Mouse (Mus musculus) heart, embryonic 13.5 days (tissue): Measurements from ENCODE around the gene Cox5a. TPM values are rescaled to one million over a fixed set of nuclear protein-coding genes. Genes with fewer than 3 reads are reported as not detected.

Source experiments
- ATAC-seq: fragments of 200-750 bp; cut with Nextera tagmentation; 2 replicates; pipeline ENCODE4 v1.8.0; 2017; ENCODE audit warnings: moderate TSS enrichment; ENCODE audit not compliant: insufficient number of reproducible peaks, low FRiP score, low TSS enrichment; ENCODE audit errors: extremely low read depth
- H3K27ac ChIP-seq: fragments of 300-500 bp; sonication (generic); replicated peaks from 2 replicates; pipeline ENCODE4 v1.5.1; 2015; ENCODE audit warnings: moderate library complexity, mild to moderate bottlenecking, inconsistent platforms
- H3K27me3 ChIP-seq: fragments of 300-500 bp; sonication (generic); replicated peaks from 2 replicates; pipeline ENCODE4 v1.6.1; 2015; ENCODE audit warnings: mild to moderate bottlenecking, inconsistent platforms
- H3K36me3 ChIP-seq: fragments of 300-500 bp; sonication (generic); 2 replicates; pipeline ENCODE4 v1.6.1; 2015; ENCODE audit warnings: mild to moderate bottlenecking, inconsistent platforms
- H3K4me1 ChIP-seq: fragments of 300-500 bp; sonication (generic); 2 replicates; pipeline ENCODE4 v1.6.1; 2015; ENCODE audit warnings: inconsistent platforms
- H3K4me2 ChIP-seq: fragments of 300-500 bp; sonication (generic); 2 replicates; pipeline ENCODE4 v1.6.1; 2015; ENCODE audit warnings: inconsistent platforms, mild to moderate bottlenecking, moderate library complexity
- H3K4me3 ChIP-seq: fragments of 300-500 bp; sonication (generic); 2 replicates; pipeline ENCODE4 v1.5.1; 2015; ENCODE audit warnings: moderate library complexity, mild to moderate bottlenecking, inconsistent platforms
- H3K9ac ChIP-seq: fragments of 300-500 bp; sonication (generic); 2 replicates; pipeline ENCODE4 v1.6.1; 2015; ENCODE audit warnings: inconsistent platforms, mild to moderate bottlenecking, moderate library complexity
- H3K9me3 ChIP-seq: fragments of 300-500 bp; sonication (generic); 2 replicates; pipeline ENCODE4 v1.6.1; 2016; ENCODE audit warnings: inconsistent platforms
- WGBS: fragments of 180-500 bp; shearing (Covaris S2); methylation state at CpG from one replicate; pipeline ENCODE4 v1.1.7; 2015; ENCODE audit warnings: mixed read lengths; 5-methylcytosine and 5-hydroxymethylcytosine counted together
- polyA plus RNA-seq: library from polyadenylated mRNA; unstranded; fragments of >200 nt; fragmentation: Nextera tagmentation; extraction: Ambion mirVana; gene quantifications from 2 replicates; pipeline ENCODE4 v1.2.1, GENCODE M21; 2015

Gene Cox5a
- polyA plus RNA-seq, 1 experiment from 2014 or later = 1,286 TPM

GRCm38 (mm10) chr9:57550126-57550862 lies 29.2 kb downstream of the Cox5a start:
- WGBS = 55% methylated on average over 11 of the region's 11 CpGs
- no peaks in the 10 kb centered on the region for H3K9me3 ChIP-seq
- H3K9ac ChIP-seq = peak overlapping the region; percentile 67
- peak; percentile 52; the same call in 1 of the 2 replicates for ATAC-seq
- peaks cover 56% of the 10 kb centered on the region for H3K4me1 ChIP-seq
- H3K4me2 ChIP-seq = peak overlapping the region; percentile 48
- H3K36me3 ChIP-seq = peaks cover 53% of the 10 kb centered on the region
- H3K4me3 ChIP-seq = peak overlapping the region; percentile 16; the same call in 1 of the 2 replicates
- H3K27ac ChIP-seq = peak overlapping the region; percentile 90
- no peaks in the 10 kb centered on the region for H3K27me3 ChIP-seq

DNA sequence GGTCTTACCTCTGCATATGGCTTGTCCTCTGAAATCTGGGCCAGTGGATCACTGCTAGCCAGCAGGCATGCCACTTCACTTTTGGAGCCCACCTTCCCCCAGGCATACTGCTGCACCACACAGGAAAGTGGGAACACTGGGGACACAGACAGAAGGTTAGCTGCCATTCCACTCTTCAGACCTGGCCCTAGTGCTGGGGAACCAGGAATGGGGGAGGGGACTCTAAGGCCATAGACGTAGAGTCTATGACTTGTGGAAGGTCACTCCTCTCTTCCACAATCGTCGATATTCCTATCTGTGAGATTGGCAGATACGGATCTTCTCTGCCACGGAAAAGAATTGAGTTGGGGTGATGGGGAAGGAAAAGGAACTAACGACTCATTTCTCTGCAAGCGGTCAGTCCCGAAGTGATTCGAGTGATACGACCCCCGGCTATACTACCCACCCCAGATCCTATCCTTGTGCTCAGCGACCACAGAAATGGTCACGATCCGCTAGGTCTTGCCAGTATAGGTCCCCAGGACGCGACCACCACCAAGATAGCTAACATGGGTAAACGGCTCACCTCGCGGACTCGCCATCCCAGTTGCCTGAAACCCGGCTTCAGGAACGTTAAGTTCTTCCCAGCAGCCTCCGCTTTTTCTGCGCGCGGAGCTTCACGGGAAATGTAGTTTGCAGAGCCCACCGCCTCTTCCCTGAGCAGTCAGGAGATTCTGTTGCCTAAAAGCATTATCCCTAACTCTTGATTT lies 31.2 kb downstream of the Cox5a start, which contains the start of gene Mpi:
Gene Mpi, minus strand, starts transcription at position 625 of the 749 bp plus-strand sequence.
- Histone ChIP-seq H3K4me1 (peaks cover 53% of the 10 kb centered on the region), H3K9me3 (no peaks in the 10 kb centered on the region), H3K4me2 (peak within 1 kb of the TSS; percentile 83), H3K4me3 (peak within 1 kb of the TSS; percentile 75), H3K27ac (peak within 1 kb of the TSS; percentile 21; the same call in 1 of the 2 replicates), H3K36me3 (peaks cover 34% of the 10 kb centered on the region), H3K27me3 (no peaks in the 10 kb centered on the region), H3K9ac (peak within 1 kb of the TSS; percentile 91)
- under 1% methylated on average over 28 of the region's 28 CpGs for WGBS
- no peak for ATAC-seq

GRCm38 (mm10) chr9:57553119-57553518 lies 32.0 kb downstream of the Cox5a start:
- H3K4me1 ChIP-seq = peaks cover 45% of the 10 kb centered on the region
- no peaks in the 10 kb centered on the region for H3K27me3 ChIP-seq
- no peaks in the 10 kb centered on the region for H3K9me3 ChIP-seq
- H3K27ac ChIP-seq = no peak overlapping the region
- H3K4me3 ChIP-seq = no peak overlapping the region
- H3K4me2 ChIP-seq = 0 out of 2 replicates have a peak overlapping the region, but pooled peaks have one; percentile 83
- peaks cover 26% of the 10 kb centered on the region for H3K36me3 ChIP-seq
- 73% methylated on average over 11 of the region's 11 CpGs for WGBS
- ATAC-seq = no peak
- H3K9ac ChIP-seq = no peak overlapping the region

- no peak overlapping the region for H3K4me3 ChIP-seq
- H3K9me3 ChIP-seq = no peaks in the 10 kb centered on the region
- peaks cover 9% of the 10 kb centered on the region for H3K36me3 ChIP-seq
- peaks cover 28% of the 10 kb centered on the region for H3K4me1 ChIP-seq
- no peaks in the 10 kb centered on the region for H3K27me3 ChIP-seq
- 62% methylated on average over 3 of the region's 3 CpGs for WGBS
- no peak overlapping the region for H3K9ac ChIP-seq
- no peak overlapping the region for H3K4me2 ChIP-seq
- ATAC-seq = no peak
- H3K27ac ChIP-seq = no peak overlapping the region
Observed at GRCm38 (mm10) chr9:57554753-57555152, 33.7 kb downstream of the Cox5a start.

DNA sequence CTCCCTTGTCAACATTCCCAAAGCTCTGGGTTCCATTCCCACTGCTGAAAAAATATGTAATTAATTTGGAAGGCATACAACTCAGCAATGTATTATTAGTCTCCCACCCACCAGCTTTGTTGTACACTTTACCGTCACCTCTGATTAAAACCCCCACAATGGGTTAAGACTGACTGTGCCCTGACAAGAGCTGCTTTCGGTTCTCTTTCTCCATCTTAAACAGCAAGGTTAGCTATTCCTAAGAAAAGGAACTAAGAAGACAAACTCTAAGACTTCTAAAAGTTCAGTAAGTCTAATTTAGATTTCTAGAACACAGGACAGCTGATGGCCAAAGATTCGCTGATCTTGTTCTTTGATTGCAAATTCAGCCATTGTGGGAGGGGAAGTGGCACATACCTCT lies 36.1 kb downstream of the Cox5a start:
- 76% methylated on average over 3 of the region's 3 CpGs for WGBS
- H3K9ac ChIP-seq = no peak overlapping the region
- H3K9me3 ChIP-seq = no peaks in the 10 kb centered on the region
- H3K36me3 ChIP-seq = no peaks in the 10 kb centered on the region
- no peak overlapping the region for H3K4me3 ChIP-seq
- H3K4me2 ChIP-seq = no peak overlapping the region
- H3K4me1 ChIP-seq = peaks cover 20% of the 10 kb centered on the region
- no peak for ATAC-seq
- no peaks in the 10 kb centered on the region for H3K27me3 ChIP-seq
- H3K27ac ChIP-seq = no peak overlapping the region

DNA sequence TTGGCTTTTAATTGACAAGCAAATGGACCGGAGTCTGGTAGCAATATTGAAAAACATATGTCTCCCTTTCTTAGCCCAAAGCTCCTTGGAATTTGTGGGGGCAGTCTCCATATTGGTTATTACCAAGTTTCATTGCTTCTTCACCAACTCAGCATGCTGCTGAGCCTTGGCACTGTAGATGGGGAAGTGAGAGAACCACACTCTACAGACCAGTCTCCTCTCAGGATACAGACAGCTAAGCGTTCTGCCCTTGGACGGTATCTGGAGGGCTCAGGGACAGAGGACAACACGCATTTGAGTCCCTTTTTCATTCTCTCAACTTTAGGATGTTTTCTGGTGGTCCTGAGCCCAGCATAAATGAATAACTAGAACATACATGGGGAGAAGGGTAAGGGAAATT lies 37.6 kb downstream of the Cox5a start:
- no peak overlapping the region for H3K4me3 ChIP-seq
- H3K4me1 ChIP-seq = peaks cover 29% of the 10 kb centered on the region
- no peak overlapping the region for H3K27ac ChIP-seq
- ATAC-seq = no peak
- H3K9me3 ChIP-seq = no peaks in the 10 kb centered on the region
- H3K27me3 ChIP-seq = no peaks in the 10 kb centered on the region
- H3K36me3 ChIP-seq = no peaks in the 10 kb centered on the region
- no peak overlapping the region for H3K4me2 ChIP-seq
- WGBS = 78% methylated on average over 4 of the region's 4 CpGs
- H3K9ac ChIP-seq = no peak overlapping the region

GRCm38 (mm10) chr9:57559568-57559967 lies 38.5 kb downstream of the Cox5a start:
- WGBS = 54% methylated on average over 2 of the region's 2 CpGs
- peaks cover 32% of the 10 kb centered on the region for H3K4me1 ChIP-seq
- ATAC-seq = no peak

GRCm38 (mm10) chr9:57560263-57560662 lies 39.2 kb downstream of the Cox5a start:
- H3K4me1 ChIP-seq = peaks cover 33% of the 10 kb centered on the region
- H3K4me2 ChIP-seq = peak overlapping the region; percentile 94
- H3K4me3 ChIP-seq = peak overlapping the region; percentile 80
- no peaks in the 10 kb centered on the region for H3K36me3 ChIP-seq
- 25% methylated on average over 7 of the region's 7 CpGs for WGBS
- H3K27ac ChIP-seq = peak overlapping the region; percentile 74
- H3K9me3 ChIP-seq = no peaks in the 10 kb centered on the region
- H3K27me3 ChIP-seq = no peaks in the 10 kb centered on the region
- peak overlapping the region; percentile 88 for H3K9ac ChIP-seq
- ATAC-seq = no peak

More at GRCm38 (mm10) chr9:57559568-57559967, 38.5 kb downstream of the Cox5a start:
- H3K4me2 ChIP-seq = no peak overlapping the region
- H3K27me3 ChIP-seq = no peaks in the 10 kb centered on the region
- H3K9ac ChIP-seq = no peak overlapping the region
- H3K4me3 ChIP-seq = no peak overlapping the region
- H3K27ac ChIP-seq = no peak overlapping the region
- no peaks in the 10 kb centered on the region for H3K36me3 ChIP-seq
- H3K9me3 ChIP-seq = no peaks in the 10 kb centered on the region

DNA sequence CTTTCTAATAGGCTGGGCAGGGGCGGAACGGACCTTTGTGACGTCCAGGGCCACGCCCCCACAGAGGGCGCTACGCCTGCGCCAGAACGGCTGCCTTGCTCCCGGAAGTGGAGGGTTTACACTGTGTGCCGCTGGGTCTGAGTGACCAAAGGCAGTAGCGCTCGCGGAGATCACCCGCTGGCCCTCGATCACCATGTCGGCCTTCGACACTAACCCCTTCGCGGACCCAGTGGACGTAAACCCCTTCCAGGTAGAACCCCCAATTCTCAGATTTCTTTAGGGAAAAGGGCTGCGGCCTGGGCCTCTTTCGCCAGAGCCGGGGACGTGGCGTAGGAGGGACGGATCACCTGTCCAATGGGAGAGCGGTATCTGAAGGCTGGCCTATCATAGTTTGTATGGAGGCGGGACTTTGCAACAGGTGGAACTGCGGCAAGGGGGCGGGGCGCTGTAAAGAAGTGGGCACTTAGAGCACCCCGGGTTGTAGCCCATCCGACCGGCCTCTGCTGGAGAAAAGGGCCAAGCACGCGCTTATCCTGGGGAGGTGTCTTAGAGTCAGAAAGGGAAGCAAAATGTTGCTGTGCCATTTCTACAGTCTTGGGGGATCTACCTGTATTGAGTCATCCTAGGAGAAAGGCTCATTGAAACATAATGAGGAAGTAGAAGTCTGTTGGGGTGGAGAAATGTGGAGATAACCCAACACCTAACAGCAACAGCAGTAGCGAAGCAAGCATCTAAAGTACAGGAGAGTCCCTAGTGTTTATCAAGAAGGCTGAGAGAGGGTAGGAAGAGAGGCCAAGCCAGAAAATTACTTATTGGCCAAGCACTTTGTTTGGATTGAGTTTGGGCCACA lies 40.0 kb downstream of the Cox5a start, which contains the start of gene Scamp2:
Gene Scamp2, plus strand, starts transcription at position 83 of the 850 bp plus-strand sequence.
- Histone ChIP-seq H3K36me3 (no peaks in the 10 kb centered on the region), H3K4me3 (peak within 1 kb of the TSS; percentile 80), H3K27ac (peak within 1 kb of the TSS; percentile 74), H3K9ac (peak within 1 kb of the TSS; percentile 88), H3K4me2 (peak within 1 kb of the TSS; percentile 94), H3K9me3 (no peaks in the 10 kb centered on the region), H3K4me1 (peaks cover 42% of the 10 kb centered on the region), H3K27me3 (no peaks in the 10 kb centered on the region)
- WGBS = 1% methylated on average over 37 of the region's 37 CpGs
- ATAC-seq = peak; percentile 98

DNA sequence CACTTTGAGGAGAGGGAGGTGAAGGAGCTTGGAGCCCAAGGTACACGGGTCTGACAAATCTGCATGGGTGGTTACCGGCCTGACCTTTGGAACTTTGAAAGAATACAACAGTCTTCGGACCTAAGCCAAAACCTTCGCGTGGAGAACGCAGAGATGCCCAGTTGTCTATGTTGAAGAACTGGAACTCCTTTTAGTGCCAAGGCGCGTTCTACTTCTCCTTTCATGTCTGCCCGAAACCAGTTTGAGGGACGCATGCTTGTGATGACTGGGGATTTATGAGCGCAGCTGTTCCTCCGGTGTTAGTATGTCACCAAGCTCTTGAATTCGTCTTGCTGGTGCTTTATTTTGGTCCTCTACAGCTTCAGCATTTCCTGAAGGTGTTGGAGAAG lies 40.6 kb downstream of the Cox5a start:
- 79% methylated on average over 13 of the region's 13 CpGs for WGBS
- no peaks in the 10 kb centered on the region for H3K27me3 ChIP-seq
- peak overlapping the region; percentile 94 for H3K4me2 ChIP-seq
- ATAC-seq = no peak
- no peaks in the 10 kb centered on the region for H3K36me3 ChIP-seq
- peak overlapping the region; percentile 80 for H3K4me3 ChIP-seq
- peaks cover 45% of the 10 kb centered on the region for H3K4me1 ChIP-seq
- peak overlapping the region; percentile 88 for H3K9ac ChIP-seq
- H3K9me3 ChIP-seq = no peaks in the 10 kb centered on the region
- H3K27ac ChIP-seq = 0 out of 2 replicates have a peak overlapping the region, but pooled peaks have one; percentile 15
